Mouse (Mus musculus) induced T-regulatory cell, adult 2 months (primary cell): ENCODE results near the gene Kank4.
"Not testable (repeated sequence)": the region's sequence is repeated elsewhere in the genome, so short reads cannot be mapped to it uniquely, and the experiment has no call there.

ENCODE experiments used
- DNase-seq: peaks from one replicate; pipeline ENCODE4 v3.0.0-alpha.2; 2012; ENCODE audit warnings: low read depth

Gene Kank4

GRCm38 (mm10) chr4:98831726-98832125, 14.4 kb upstream of the Kank4 start:
- no peak for DNase-seq

DNA sequence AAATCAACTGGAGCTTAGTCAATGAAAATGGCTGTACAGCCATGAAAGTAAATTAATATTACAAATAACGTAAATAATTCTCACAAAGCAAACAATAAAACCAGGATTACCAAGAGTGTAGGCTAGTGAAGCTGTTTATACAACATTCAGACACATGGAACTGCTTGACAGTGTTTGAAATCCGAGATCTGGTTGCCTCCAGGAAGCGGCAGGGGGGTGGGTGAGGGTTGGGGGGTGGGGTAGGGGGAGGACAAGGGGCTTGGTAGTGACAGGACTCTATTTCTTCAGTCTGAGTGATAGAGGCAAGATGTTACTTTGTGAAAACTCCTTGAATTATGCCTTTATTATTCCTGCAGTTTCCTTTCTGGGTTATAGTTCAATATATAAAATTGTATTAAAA, 9.4 kb upstream of the Kank4 start:
- DNase-seq: no peak

GRCm38 (mm10) chr4:98823740-98824139, 6.4 kb upstream of the Kank4 start, which contains the start of gene I0C0044D17Rik:
Gene I0C0044D17Rik, minus strand, starts transcription at chr4:98823840.
- DNase-seq: not testable (repeated sequence)

DNA sequence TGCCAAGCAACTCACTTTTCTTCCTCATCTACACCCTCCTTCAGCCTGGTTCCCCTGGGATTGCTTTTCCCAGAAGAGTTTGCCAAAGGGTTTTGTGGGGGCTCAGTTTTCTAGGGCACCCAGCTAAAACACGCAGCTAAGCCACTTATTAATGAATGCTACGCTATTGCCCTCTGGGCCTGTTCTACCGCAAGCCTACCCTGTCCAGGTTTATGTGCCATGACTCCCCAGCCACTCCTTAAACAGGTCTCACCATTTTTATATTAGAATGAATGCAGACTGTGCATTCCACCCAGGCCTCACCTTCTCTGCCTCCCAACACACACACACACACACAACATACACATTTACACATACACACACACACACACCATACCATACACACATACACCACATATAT, 5.7 kb upstream of the Kank4 start:
- no peak for DNase-seq

- DNase-seq: no peak
Measured at GRCm38 (mm10) chr4:98822478-98822877, 5.1 kb upstream of the Kank4 start.

DNA sequence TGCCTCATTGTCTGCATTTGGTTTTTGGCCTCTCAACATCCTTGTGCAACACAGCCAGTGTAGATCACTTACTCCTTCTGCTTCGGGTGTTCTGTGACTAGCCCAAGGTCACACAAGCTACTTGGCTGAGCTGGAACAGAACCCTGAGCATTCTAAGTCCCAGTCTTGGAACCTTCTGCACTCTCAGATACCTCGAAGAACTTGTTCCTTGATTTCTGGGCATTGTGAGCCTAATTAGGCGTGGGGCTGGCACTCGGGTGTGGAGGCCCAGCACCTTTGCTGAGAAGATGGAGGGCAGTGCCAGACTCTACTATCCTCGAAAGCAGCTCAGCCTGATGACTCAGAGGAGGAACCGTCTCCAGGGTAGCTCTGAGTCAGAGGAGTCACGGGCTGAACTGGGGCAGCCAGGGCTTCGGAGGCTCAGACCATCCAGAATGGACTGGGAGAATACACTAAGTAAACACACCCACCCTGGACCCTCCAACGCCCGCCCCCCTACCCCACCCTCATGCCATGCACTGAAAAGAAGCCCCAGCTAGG, 1.9 kb upstream of the Kank4 start:
- no peak for DNase-seq

DNA sequence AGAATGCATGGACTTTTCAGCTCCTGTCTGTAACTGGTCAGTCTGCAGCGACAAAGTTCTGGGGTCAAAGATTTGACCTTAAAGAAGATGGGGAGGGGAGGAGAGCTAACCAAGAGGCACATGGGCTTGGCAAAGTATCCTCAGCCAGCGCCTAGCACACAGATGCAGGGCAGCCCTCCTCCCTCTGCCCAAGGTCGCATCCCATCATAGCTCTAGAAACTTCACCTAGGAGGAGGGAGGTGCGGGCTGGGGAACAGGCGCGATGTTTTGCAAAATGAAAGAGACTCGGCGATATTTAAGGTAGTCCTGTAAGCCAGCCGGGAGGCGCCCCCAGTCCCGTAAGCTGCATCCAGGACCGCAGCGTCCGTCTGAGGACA, 542 bp downstream of the Kank4 start:
- no peak for DNase-seq

DNA sequence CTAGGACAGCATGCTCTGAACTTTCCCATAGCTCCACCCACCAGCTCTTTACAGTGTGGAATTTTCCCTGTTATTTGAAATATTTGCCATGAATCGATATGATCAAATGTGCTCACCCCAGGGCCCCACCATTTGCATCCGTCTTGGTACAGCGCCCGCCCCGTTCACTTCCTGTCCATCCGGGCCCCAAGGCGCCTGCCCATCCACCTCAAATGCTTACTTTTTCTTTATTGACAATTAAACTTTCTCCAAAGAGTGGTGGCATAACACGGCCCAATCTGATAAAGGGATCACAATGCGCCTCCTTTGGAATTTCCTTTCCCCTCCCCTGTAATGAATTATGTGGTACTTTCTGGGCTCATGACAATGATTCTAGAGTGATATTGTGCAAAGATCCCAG, 11.0 kb downstream of the Kank4 start:
- DNase-seq: no peak

GRCm38 (mm10) chr4:98805291-98806048, 11.9 kb downstream of the Kank4 start:
- DNase-seq: no peak

DNA sequence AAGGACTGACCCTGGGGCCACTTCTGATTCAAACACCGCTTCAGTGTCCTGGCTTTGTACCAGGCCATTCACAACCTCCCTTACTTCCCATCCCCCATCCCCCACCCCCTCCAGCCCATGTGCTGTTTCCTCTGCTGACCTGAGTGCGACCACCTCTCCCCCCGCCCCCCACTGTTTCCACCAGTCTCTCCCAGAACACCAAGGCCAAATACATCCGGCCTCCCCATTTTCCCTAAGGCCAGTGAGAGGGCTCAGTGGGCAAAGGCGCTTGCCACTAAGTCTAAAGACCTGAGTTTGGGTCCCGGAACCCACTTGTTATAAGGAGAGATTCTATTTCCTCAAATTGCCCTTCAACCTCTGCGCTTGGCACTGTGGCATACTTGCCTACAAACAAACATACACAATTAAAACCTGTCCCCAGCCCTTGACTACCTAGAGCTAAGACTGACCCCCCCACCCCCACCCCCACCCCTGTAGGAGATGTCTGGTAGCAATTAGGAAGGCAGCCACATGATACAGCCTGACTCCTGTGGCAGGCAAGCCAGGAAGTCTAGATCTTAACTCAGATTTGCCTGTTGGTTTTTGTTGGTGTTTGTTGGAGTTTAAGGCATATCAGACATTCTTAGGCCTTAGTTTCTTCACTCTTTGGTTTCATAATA, 12.7 kb downstream of the Kank4 start:
- no peak for DNase-seq

DNA sequence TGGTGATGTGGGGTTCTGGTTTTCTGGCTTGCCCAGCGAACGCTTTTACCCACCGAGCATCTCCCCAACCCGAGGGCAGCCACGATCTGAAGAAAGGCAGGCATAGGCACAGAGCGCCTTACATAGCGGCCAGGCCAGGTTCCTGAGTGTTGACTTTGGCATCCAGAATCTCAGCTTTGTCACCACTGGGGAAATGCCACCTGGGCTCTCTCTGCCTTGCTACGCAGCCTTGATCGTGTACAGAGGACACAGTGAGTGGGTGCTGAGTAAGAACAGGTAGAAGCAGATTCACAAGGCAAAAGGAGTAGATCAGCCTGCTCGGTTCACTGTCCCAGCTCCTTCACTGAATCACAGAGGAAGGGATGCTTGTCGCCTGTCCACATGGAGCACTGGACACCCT, 15.6 kb downstream of the Kank4 start:
- no peak for DNase-seq

- no peak for DNase-seq
Measured at GRCm38 (mm10) chr4:98800824-98801223, 16.5 kb downstream of the Kank4 start.

DNA sequence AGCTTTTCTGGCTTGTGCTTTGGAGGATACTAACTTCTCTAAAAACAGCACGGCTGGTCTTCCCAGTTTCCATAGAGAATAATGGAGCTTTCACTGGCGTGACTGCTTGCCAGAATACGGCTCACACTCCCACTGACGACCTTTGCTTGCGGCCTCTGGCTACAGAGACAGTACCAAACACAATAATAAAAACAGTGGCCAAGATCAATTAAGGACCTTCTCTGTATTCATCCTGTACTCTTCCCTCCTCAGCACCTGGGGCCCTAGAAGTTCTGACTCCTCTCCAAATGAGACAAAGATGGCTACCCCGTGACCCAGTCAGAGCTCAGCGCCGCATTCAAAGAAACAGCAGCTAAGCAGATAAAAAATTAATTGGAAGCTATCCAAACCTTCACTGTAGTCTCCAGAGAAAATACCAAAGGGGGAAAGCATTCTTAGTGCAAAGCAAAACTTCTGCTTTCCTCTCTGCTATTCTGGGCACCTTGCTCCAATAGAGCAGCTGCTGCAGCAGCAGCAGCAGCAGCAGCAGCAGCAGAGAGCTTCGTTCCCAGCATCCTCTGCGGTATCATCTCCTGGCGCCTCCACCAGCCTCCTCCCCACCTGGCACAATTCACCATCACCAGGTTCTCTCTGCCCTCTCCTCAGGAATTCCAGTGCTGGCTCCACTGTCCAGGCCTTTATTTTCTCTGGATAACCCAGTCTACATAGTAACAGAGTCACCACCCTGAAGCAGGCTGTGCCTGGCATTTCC, 20.6 kb downstream of the Kank4 start:
- no peak for DNase-seq

GRCm38 (mm10) chr4:98795241-98795640, 22.1 kb downstream of the Kank4 start:
- no peak for DNase-seq

DNA sequence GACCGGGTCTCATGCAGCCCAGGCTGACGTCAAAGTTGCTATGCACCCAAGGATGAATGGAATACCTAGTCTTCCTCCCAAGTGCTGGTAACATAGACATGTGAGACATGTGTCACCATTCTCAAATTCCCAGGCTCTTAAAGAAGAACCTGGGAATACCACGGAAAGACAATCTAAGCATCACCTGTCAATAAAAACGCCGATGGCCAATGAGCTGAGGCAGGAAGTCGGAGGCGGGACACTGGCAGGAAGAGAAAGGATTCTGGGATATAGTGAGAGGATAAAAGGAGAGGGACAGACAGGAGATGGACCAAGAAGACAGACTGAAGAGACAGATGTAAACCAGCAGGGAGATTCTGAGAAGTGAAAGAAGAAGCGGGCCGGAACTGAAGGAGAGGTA, 23.9 kb downstream of the Kank4 start:
- DNase-seq: no peak

GRCm38 (mm10) chr4:98790721-98791120, 26.6 kb downstream of the Kank4 start:
- no peak for DNase-seq

GRCm38 (mm10) chr4:98789861-98790311, 27.5 kb downstream of the Kank4 start:
- peak; percentile 26 for DNase-seq

GRCm38 (mm10) chr4:98789133-98789765, 28.1 kb downstream of the Kank4 start:
- DNase-seq: no peak

DNA sequence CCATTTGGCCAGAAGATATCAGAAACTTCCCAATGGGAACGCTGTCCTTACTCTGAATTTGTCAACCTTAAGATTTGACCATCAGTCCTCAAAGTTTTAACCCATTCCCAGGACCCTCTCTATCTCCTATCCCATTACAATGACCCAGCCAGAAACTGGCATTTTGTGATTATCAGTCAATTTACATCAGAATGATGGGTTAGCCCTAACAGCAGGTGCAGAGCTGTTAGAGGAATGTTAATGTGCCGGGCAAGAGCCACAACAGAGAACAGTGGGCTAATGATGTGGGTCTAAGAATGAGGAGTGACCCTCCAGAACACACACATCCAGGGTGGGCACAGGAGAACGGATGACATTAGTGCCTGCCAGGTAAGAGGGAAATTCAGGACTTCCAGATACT, 31.1 kb downstream of the Kank4 start:
- no peak for DNase-seq

GRCm38 (mm10) chr4:98785851-98786250, 31.5 kb downstream of the Kank4 start:
- no peak for DNase-seq

DNA sequence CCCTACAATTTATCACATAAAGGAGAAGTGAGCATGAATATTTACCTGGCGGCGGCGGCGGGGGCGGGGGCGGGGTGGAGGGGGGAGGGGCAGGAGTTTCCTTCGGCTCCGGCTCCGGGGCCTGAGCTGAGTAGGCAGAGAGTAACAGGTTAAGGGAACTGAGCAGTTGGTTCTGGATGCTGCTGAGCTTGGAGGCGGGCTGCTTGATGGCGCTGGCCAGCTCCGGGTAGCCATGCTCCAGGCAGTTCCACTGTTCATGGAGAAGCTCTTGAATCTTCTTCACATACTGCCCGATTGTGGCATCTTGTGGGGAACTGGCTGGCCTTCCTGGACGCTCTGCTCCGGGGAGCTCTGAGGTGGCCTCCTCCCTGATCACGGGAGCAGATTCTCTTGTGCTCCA, 39.1 kb downstream of the Kank4 start:
- no peak for DNase-seq

DNA sequence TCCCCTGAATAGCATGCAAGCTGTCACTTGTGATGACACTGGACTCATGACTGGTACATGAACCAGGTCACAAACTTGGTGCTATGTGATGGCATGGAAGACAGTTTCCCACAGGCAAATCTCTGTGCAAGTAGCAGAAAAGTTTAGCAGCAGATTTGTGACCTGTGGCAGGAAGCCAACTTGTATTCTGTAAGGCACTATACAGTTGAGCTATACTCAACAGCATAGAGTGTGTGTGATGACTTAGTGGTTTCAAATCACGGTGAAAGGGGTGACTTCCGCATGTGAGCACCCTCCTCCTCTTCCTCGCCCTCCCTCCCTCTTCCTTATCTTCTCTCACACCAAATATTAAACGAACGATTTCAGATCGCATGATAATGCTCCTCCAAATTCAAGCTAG, 39.9 kb downstream of the Kank4 start:
- no peak for DNase-seq
